Mouse (Mus musculus) urinary bladder, postnatal 36 days (tissue): ENCODE measurements at regions not wholly inside any gene's neighbourhood (a gene's known extent, or its start where the extent isn't known, plus 50 kb on each side); places are given as distances from the start of the nearest gene placed in this dataset.
"Not testable (repeated sequence)": the region's sequence is repeated elsewhere in the genome, so short reads cannot be mapped to it uniquely, and the experiment has no call there.

Experiments
- DNase-seq, 2 experiments: peaks; one replicate each; pipeline ENCODE4 v3.0.0; 2022; ENCODE audit warnings: low spot score in 2 of 2, mixed read lengths in 1 of 2

DNA sequence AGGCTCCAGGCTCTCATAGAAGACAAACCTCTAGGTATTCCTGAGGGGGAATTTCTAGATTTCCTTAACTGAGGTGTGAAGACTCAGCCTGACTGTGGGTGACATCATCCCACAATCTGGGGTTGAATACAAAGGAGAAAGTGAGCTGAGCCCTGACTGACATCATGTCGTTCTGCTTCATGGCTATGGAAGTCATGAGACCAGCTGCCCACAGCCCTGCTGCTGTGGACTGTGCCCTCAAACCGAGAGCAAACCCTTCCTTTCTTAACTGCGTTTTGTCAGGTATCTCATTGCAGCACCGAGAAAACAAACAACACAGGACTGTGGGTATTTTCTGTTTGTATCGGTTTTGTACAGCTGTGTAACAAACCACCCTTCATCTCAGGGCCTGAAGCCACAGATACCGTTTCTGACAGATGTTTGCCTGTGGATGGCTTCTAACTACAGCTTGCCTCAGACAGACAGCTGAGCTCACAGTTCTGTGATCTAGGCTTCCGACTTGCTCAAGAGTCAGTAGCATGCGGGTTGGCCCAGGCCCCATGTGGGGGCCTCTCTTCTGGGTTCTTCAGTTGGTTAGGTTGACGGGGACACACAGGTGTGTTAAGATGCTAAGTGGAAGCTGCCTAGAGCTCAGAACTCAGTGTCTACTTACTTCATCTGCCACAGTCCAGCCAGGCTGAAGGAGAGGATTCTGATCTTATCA is 150.9 kb downstream of the Tpra1 start:
- DNase-seq = no peak

DNA sequence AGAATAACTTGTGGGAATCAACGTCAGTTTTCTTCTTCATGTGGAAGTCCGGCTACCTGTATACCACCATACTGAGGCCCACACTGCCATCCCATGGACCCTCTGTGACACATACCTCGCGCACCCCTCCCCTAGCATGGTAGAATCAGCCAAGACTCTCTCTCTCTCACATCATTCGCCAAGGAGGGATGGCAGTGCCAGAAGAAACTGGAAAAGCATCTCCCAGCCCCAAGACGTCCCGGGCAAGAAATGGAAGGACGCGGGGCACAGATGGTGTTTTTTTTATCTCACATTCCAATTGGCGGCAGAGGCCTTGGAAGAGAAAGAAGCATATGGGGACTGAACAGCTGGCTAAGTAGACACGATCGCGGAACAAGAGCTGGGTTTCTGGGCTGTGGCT is 152.0 kb downstream of the Tpra1 start:
- DNase-seq = no peak

DNA sequence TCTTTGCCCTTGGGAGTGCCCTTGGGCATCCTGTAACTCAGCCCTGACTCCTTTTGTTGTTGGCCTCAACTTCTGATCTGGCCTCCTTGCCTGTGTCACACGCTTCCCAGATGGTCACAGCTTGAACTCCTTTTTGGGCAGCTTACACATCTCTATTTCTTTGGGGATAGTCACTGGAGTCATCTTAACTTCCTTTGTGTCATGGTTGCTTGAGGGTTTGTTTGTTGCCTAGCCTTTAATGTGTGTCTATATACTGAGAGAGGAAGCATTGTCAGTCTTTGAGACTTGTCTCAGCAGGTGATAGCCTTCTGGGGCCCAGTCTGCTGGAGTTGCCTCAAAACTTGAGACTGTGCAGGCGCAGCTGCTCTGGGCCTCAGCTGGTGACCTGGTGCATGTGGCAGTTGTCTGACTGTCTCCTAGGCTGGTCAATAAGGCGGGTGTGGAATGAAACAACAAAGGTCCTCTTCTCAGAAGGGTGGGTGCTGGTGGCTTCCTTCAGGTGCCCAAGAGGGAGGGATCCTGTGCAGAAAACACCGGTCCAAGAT is 157.5 kb downstream of the Tpra1 start:
- DNase-seq = no peak

DNA sequence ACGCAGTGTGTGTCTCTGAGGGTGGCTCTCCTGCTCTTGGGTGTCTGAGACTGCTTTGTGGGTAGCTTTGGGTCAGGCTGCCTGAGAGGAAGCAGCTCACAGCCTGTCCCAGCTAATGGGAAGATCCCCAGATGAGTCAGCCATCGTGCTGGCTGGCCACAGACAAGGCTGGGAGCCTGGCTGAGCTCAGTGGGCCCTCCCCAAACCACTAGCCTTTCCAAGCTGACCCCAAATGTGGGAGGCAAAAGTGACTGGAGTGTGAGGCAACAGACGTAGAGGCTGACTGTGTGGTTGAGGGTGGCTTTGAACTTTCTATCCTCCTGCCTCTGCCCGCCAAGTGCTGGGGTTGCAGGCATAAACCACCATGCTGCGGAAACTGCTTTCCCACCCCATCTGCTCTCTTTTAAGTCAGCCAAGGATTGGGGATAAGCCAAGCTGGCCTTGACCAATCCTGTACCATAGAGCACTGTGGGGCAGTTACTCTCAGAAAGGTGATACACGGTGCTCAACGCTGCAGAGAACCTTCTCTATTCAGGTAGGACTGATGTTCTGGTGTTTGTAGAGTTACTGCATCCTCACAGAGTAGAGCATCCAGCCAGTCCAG is 163.0 kb downstream of the Tpra1 start:
- DNase-seq = no peak

DNA sequence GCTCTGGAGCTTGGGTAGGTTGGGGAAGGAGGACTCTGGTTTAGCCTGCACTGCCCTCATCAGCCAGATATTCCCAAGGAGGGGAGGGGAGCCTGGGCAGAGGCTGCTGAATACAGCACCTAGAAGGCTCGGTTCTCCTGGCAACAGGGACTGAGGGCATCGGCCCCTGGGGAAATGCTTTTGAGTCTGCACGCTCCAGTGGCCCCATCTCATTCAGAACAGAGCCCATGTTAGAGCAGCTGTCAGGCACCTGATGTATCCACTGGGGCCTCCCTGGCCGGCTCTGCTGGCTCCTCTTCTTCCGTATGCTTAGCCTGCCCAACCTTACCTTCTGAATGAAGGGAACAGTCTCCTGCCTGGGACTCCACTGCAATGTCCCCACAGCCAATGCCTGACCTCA is 164.5 kb downstream of the Tpra1 start:
- DNase-seq = no peak

DNA sequence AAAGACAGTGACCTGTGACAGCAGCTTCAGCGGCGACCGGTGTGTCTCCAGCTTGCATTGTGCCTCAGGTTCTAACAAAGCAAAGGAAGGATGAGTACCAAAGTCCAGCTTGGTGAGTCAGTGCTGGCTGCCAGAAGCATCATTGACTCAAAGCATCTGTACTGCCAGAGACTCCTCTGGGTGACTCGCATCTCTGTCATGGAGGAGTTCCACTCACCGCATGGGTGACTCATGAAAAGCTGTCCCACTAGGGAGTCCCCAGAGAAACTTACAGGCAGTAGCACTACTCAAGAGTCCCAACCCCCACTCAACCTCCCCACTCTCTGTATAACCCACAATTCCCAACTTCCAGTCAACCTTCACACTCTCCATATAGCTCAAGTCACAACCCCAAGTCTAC is 166.2 kb downstream of the Tpra1 start:
- DNase-seq = no peak

DNA sequence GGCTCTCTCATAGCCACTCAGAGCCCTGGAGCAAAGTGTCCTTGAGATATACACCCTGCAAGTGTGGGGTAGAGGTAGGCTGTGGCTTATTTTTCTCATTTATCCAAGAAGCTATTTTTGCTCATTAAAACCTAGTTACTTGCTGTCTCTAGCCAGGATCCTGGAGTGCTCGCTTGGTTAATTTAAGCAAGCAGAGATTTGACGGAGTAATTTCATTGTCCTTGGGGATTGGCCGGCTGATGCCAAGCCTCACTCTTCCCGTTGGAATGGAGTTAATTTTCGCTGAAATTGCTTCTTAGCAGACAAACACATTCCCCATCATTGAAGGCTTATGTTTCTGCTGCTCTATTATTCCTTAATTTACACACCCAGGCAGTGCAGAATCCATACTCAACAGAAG is 167.1 kb downstream of the Tpra1 start:
- no peak for DNase-seq

DNA sequence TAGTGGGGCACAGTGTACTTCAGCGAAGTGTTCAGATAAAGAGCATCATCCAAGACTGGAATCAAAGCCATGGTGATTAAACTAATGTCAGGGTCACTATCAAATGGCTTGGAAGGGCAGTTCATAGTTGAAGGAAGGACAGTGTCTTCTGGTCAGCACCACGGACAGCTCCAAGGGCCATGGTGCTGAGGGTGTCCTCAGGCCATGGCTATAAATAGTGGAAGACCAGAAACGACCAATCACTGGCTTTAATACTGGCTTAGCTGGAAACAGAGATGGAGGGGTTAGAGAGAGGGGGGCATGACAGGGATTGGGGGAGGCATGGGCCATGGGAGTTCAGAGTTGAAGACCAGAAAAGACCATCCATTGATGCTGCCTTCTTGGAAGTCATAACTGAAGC is 168.0 kb downstream of the Tpra1 start:
- peak; percentile 11 to 30 for DNase-seq

DNA sequence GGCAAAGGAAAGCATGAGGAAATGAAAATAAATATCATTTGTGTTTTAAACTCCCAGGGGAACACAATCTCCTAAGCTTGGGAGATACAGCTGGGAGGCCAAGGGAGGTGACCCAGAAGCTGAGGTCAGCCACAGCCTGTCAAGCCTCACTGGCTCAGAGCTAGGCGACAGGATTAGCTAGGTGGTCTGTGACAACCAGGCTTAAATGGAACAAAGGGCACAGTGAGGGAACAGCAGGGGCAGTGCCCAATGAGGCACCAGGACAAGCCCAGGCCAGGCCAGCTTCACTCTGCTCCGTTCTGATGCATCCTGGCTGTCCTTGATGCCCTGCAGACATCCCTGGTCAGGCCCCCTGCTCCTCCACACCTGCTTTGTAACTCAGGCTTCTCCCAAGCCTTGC is 169.7 kb downstream of the Tpra1 start:
- no peak for DNase-seq

DNA sequence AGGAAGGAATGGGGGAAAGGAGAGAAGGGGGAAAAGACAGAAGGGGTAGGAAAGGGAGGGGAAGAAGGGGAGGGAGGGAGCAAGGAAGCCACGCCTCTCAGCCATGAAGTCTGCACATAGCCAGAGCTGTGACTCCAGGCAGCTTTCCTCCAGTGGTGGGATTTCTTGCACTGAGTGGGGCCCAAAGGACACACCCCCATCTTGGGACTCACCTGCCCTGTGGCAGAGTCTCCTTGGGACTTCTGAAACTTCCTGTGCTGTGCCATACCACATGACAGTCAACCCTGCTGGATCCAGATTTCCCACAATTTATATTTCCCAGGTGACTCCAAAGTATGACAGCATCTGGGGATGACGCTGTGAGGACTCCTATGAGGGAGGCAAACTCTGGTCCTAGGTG is 170.5 kb downstream of the Tpra1 start:
- no peak for DNase-seq

DNA sequence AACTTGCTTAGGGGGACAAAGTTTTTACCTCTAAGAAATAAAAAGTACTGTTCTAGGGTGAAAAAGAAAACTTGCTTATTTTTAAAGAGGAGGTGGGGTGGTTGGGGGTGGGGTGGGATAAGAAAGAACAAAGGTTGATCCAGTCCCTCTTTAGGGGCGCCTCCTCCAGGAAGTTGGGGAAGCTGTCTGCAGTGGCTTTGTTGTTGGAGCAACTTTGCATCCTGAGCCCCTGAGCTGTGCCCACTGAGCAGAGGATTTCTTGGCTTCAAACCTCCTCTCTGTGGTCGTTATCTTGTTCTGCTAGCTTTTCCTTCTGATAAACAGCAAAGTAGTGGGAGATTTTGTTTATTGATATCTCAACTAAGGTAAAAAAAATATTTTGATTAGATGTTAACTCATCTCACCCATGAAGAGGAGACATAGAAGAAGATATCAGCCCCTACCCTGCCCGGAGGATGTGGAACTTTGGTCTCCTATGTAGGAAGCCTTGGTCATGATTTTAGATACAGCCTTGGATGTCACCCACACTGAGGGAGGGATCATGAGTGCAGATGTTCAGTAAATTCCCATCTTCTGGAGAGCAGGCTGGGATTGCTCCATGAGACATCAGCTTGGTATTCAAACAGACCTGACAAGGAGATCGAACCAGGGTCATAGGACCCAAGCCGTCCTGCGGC is 179.7 kb downstream of the Tpra1 start:
- DNase-seq = no peak

DNA sequence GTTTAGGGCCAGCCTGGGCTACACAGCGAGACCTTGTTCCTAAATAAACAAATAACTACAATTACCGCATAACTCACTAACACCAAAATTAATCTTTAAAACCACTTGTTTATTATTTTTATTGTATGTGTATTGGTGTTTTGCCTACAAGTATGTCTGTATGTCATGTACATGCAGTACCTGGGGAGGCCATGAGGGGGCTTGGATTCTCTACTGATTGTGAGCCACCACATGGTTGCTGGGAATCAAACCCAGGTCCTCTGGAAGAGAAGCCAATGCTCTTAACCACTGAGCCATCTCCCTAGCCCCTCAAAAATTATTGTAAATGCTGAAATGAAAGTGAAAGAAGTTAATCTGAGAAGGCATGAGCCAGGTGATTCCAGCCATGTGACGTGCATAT is 182.4 kb downstream of the Tpra1 start:
- no peak for DNase-seq

DNA sequence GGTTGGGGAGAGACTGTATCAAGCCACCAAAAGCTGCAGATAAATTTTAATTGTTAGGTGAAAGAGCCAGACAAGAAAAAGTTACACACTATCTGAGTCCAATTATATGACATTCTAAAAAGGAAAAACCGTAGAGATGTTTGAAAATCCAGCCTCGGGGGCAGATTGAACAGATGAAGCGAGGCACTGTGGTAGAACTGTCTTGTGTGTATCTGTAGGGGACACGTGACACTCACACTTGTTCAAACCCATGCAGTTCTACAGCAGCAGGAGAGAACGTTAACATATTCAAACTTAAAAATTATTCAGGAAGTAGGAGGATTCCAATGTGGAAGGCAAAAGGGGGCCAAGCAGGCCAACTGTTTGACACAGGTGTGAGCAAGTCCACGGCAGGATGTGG is 183.1 kb downstream of the Tpra1 start:
- no peak for DNase-seq

DNA sequence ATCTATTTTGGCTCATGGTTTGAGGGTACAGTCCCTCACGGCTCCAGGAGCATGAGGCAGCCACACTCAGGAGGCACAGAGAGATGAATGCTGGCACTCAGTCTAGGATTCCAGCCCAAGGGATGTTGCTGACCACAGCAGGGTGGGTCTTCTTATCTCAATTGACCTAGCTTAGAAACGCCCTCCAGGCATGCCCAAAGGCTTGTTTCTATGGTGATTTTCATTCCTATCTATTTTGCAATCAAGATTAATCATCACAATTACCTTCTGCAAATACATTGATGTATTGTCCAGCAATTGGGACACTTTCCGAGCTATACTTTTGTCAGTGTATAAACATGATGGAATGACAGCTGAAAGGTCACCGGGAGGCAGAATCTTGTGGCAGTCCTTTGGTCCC is 185.6 kb downstream of the Tpra1 start:
- DNase-seq = no peak

DNA sequence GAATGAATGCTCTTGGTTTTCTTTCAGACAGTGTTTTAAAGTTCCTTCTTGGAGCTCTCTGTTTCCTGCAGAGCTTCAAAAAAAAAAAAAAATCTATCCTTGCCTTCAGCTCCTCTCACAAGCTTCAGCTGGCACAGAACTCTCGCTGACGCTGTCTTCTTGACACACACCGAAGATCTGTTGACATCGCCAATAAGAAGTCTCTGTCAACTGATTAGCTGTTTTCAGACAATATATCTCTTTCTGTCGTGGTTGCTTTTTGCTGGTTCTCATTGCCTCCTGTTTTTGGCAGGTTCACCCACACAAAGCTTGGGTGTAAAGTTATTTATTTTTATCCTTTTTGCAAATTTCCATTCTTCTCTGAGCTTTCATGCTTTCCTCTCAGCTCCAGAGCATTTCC is 188.0 kb downstream of the Tpra1 start:
- DNase-seq = no peak

DNA sequence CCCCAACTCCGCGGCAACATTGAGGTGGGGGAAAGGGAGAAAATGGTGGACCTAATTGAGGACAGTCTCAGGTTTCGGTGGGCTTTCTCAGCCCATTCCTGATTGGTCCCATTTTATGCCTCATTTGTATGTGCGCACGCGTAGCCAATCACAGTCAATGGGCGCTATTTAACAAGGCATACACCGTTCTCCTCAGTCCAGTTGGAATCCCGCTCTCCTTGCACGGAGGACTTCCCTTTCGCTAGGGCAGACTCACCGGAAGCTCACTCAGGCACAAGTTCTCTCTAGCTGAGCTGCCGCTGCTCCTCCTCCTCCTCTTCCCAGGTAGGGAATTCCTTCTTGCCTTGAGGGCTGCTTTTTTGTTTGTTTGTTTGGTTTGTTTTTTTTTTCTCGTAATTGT is 193.9 kb downstream of the Tpra1 start:
- DNase-seq = no peak

DNA sequence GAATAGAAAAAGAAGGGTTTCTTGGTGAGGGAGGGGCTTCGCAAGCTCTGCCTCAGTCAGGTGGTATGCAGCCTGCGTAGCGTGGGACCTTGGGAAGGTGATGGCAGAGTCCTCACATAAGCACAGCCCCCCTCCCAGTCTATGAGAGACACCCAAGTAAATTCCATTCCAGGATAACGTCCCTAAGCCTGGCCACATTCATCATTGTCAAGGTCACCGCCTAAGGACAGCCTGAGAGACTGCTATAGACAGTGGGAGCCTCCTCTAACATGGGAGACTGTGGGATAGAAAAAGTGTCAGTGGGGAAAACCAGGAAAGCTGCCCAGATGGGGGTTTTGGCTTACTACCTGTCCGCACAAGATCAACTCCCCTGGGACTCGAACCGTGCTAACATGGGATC is 195.5 kb downstream of the Tpra1 start:
- no peak for DNase-seq

DNA sequence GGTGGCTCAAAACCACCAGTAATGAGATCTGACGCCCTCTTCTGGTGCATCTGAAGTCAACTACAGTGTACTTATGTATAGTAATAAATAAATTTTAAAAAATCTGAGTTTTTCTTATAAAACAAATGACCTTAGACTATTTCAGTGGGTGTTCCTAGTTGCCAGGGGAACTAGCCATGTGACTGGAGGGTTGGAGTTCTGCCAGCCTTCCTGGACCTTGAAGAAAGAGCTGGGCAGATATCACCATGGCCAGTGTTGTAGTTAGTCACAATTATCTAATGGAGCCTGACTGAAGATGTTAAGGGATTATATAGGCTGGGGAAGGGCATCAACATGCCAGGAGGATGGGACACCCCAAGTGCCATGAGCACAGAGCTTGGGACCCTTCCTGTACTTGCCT is 217.2 kb downstream of the Tpra1 start:
- no peak for DNase-seq

DNA sequence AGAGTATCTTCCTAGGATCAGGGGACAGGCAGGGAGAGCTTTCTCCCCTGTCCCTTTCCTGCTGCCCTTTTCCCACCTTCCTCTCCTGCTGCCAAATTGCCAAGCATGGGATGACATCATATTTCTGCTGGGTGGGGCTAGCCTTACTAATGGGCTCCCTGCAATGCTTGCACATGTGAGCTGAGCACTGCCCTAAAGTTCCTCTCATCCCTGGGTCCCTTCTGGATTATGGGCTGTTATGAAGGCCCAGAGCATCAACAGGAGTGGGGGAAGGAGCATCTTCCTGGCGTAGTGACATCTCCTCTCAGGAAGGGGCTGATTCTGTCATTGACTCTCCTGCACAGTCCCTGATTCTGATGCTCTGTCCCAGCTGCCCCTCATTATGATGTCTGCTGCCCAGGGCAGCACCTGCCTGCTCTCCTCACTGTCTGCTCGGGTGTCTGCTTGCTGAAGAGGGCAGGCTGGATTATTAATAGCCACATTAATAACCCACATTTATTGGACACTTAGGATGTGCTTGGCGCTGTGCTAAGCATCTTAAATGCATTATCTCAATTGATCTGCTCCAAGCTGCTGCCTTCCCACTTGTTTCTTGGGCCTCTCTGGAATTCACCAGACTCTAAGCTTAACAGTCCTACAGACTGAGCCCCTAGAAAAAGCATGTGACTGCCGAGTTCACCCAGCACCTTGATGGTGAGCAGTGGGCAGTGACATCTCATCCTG is 219.1 kb downstream of the Tpra1 start:
- no peak for DNase-seq

DNA sequence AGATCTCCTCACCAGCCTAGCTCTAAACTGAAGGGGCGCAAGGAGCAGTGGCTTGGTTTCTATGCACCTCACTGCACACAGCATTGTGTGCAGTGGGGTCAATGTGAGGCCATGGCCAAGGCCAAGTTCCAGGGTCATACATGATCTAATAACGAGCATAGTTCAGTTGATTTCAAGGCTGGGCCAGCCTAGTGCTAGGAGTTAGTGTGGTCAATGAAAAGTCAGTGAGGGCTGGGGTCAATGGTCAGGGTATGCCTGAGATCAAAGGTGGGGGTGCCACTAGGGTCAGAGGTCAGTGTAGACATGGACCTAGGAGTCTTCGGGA is 219.7 kb downstream of the Tpra1 start:
- no peak for DNase-seq

DNA sequence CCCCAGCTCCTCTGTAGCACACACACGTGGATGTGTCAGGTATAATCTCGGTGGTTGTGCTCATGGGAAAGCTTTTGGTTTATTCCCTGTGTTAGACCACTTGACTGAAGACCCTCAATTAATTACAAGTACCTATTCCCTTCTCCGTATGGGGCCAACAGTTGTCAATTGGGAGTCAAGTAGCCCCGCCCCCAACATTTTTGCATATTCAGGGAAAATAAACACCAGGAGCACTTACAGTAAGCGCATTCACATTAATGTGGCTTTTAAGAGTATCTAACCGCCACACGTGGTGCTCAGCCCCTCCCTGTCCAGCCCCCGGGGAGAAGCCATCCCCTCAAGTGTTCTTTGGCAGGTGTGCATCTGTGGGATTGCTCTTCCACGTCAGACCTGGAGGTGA is 223.9 kb downstream of the Tpra1 start:
- DNase-seq = no peak

DNA sequence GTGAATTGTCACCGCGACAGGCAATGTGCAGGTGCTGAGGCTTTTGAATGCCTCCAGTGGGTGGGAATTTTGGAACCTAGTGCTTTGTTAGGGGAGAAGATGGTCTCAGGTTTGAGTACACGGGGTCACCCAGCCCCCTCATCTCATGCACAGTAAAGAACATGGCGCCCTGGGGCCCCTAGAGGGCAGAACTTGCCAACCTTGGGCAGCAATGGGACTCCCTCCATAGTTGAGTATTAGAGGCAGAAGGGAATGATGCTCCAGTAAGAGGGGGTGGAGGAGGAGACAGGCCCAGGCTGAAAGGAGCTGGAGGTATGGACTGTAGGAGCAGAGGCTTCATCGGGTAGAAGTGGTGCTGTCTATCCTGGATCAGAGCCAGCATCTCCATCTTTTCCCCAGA is 226.1 kb downstream of the Tpra1 start:
- DNase-seq = not testable (repeated sequence)

DNA sequence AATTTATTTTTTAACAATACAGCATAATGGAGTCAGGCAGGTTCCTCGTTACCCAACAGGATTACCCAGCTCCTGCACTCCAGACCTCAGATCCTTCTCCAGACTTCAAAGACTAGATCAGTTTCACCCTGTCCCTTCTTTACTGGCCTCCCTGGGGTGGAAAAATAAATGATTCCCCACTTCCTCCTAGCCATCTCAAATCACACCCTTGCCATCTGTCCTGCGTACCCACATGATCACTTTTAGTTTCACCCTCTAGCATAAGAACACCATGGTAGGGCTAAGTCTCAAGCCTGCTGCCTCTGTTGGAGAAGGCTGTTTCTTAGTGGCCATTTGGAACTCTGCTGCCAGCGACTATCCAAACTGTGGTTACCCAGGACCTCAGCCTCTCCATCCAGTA is 222.0 kb downstream of the Plxna1 start:
- no peak for DNase-seq
